Mouse (Mus musculus): Measurements from ENCODE around the gene Glrp1. TPM values are rescaled to one million over a fixed set of nuclear protein-coding genes. Genes with fewer than 3 reads are reported as not detected.

The Glrp1 gene
- not detected for total RNA-seq (2021)
- long read RNA-seq, experiment 1, result 0 reads
- long read RNA-seq, experiment 2, result 0 reads

GRCm38 (mm10) chr1:88509789-88510188 lies at the start of gene Glrp1:
Gene Glrp1, minus strand, starts transcription at chr1:88510066.
- Histone ChIP-seq H3K27ac (no peak within 1 kb of the TSS), H3K4me3 (no peak within 1 kb of the TSS)
- no peak for DNase-seq (ENCODE audit: low spot score in 2 of 2)
- TF ChIP-seq CTCF (conservative IDR thresholded peaks at IDR 0.05), result no peak

GRCm38 (mm10) chr1:88559258-88559657 lies 49.4 kb upstream of the Glrp1 start:
- H3K27ac ChIP-seq, result no peak overlapping the region
- no peak overlapping the region for H3K4me3 ChIP-seq
- no peak for DNase-seq (ENCODE audit: low spot score in 2 of 2)
- no peak for TF ChIP-seq CTCF (conservative IDR thresholded peaks at IDR 0.05)

- no peak overlapping the region for H3K4me3 ChIP-seq
- no peak for DNase-seq (ENCODE audit: low spot score in 2 of 2)
- no peak for TF ChIP-seq CTCF (conservative IDR thresholded peaks at IDR 0.05)
- no peak overlapping the region for H3K27ac ChIP-seq
Observed at GRCm38 (mm10) chr1:88558793-88559192, 48.9 kb upstream of the Glrp1 start.

- TF ChIP-seq CTCF (conservative IDR thresholded peaks at IDR 0.05), result no peak
- Histone ChIP-seq H3K27ac (no peak overlapping the region), H3K4me3 (no peak overlapping the region)
- no peak for DNase-seq (ENCODE audit: low spot score in 2 of 2)
Observed at GRCm38 (mm10) chr1:88556401-88556800, 46.5 kb upstream of the Glrp1 start.

GRCm38 (mm10) chr1:88553500-88554187 lies 43.8 kb upstream of the Glrp1 start:
- Histone ChIP-seq H3K27ac (no peak overlapping the region), H3K4me3 (no peak overlapping the region)
- TF ChIP-seq CTCF (conservative IDR thresholded peaks at IDR 0.05), result no peak
- peak in 1 of 2 experiments; percentile 5 for DNase-seq (ENCODE audit: low spot score in 2 of 2)

GRCm38 (mm10) chr1:88549263-88549662 lies 39.4 kb upstream of the Glrp1 start:
- no peak overlapping the region for H3K27ac ChIP-seq
- DNase-seq (ENCODE audit: low spot score in 2 of 2), result no peak
- TF ChIP-seq CTCF (conservative IDR thresholded peaks at IDR 0.05), result no peak
- no peak overlapping the region for H3K4me3 ChIP-seq

GRCm38 (mm10) chr1:88547172-88547571 lies 37.3 kb upstream of the Glrp1 start:
- no peak overlapping the region for H3K4me3 ChIP-seq
- DNase-seq (ENCODE audit: low spot score in 2 of 2), result no peak
- no peak for TF ChIP-seq CTCF (conservative IDR thresholded peaks at IDR 0.05)
- H3K27ac ChIP-seq, result no peak overlapping the region

GRCm38 (mm10) chr1:88543608-88544007 lies 33.7 kb upstream of the Glrp1 start:
- no peak overlapping the region for H3K27ac ChIP-seq
- TF ChIP-seq CTCF (conservative IDR thresholded peaks at IDR 0.05), result no peak
- DNase-seq (ENCODE audit: low spot score in 2 of 2), result no peak
- H3K4me3 ChIP-seq, result no peak overlapping the region

- TF ChIP-seq CTCF (conservative IDR thresholded peaks at IDR 0.05), result no peak
- Histone ChIP-seq H3K27ac (no peak overlapping the region), H3K4me3 (no peak overlapping the region)
- peak; percentile 26 to 47 for DNase-seq (ENCODE audit: low spot score in 2 of 2)
Observed at GRCm38 (mm10) chr1:88539823-88540222, 30.0 kb upstream of the Glrp1 start.

- no peak for TF ChIP-seq CTCF (conservative IDR thresholded peaks at IDR 0.05)
- DNase-seq (ENCODE audit: low spot score in 2 of 2), result no peak
- Histone ChIP-seq H3K27ac (no peak overlapping the region), H3K4me3 (no peak overlapping the region)
Observed at GRCm38 (mm10) chr1:88539256-88539655, 29.4 kb upstream of the Glrp1 start.

- DNase-seq (ENCODE audit: low spot score in 2 of 2), result no peak
- Histone ChIP-seq H3K27ac (no peak overlapping the region), H3K4me3 (no peak overlapping the region)
- TF ChIP-seq CTCF (conservative IDR thresholded peaks at IDR 0.05), result no peak; the same call in 1 of the 2 replicates
Observed at GRCm38 (mm10) chr1:88536308-88536707, 26.4 kb upstream of the Glrp1 start.

GRCm38 (mm10) chr1:88534091-88534490 lies 24.2 kb upstream of the Glrp1 start:
- no peak overlapping the region for H3K4me3 ChIP-seq
- no peak for TF ChIP-seq CTCF (conservative IDR thresholded peaks at IDR 0.05)
- H3K27ac ChIP-seq, result no peak overlapping the region
- no peak for DNase-seq (ENCODE audit: low spot score in 2 of 2)

- Histone ChIP-seq H3K27ac (no peak overlapping the region), H3K4me3 (no peak overlapping the region)
- no peak for TF ChIP-seq CTCF (conservative IDR thresholded peaks at IDR 0.05)
- DNase-seq (ENCODE audit: low spot score in 2 of 2), result no peak
Observed at GRCm38 (mm10) chr1:88526161-88526560, 16.3 kb upstream of the Glrp1 start.

- Histone ChIP-seq H3K27ac (no peak overlapping the region), H3K4me3 (no peak overlapping the region)
- DNase-seq (ENCODE audit: low spot score in 2 of 2), result no peak
- no peak for TF ChIP-seq CTCF (conservative IDR thresholded peaks at IDR 0.05)
Observed at GRCm38 (mm10) chr1:88525622-88526021, 15.8 kb upstream of the Glrp1 start.
